Mouse (Mus musculus) stomach, postnatal 0 days (tissue): ENCODE measurements at regions not wholly inside any gene's neighbourhood (a gene's known extent, or its start where the extent isn't known, plus 50 kb on each side); places are given as distances from the start of the nearest gene placed in this dataset.

Experiments
- ATAC-seq: fragments of 200-750 bp; cut with Nextera tagmentation; 2 replicates; pipeline ENCODE4 v1.8.0; 2017; ENCODE audit not compliant: low FRiP score, low TSS enrichment
- DNase-seq: peaks from one replicate; pipeline ENCODE4 v3.0.0-alpha.2; 2016; ENCODE audit warnings: low spot score
- H3K27ac ChIP-seq: fragments of 300-500 bp; sonication (generic); replicated peaks from 2 replicates; pipeline ENCODE4 v1.5.1; 2014; ENCODE audit warnings: mild to moderate bottlenecking, control low read depth
- H3K27me3 ChIP-seq: fragments of 300-500 bp; sonication (generic); 2 replicates; pipeline ENCODE4 v1.6.1; 2014; ENCODE audit warnings: low read length; ENCODE audit not compliant: control insufficient read depth, insufficient read depth
- H3K36me3 ChIP-seq: fragments of 300-500 bp; sonication (generic); 2 replicates; pipeline ENCODE4 v1.6.1; 2014; ENCODE audit warnings: low read length, mixed read lengths; ENCODE audit not compliant: control insufficient read depth, insufficient read depth
- H3K4me1 ChIP-seq: fragments of 300-500 bp; sonication (generic); replicated peaks from 2 replicates; pipeline ENCODE4 v1.6.1; 2014; ENCODE audit warnings: antibody characterized with exemption; ENCODE audit not compliant: control insufficient read depth, insufficient read depth
- H3K4me2 ChIP-seq: fragments of 300-500 bp; sonication (generic); replicated peaks from 2 replicates; pipeline ENCODE4 v1.6.1; 2014; ENCODE audit warnings: low read depth, mild to moderate bottlenecking, control low read depth, moderate library complexity
- H3K4me3 ChIP-seq: fragments of 300-500 bp; sonication (generic); 2 replicates; pipeline ENCODE4 v1.5.1; 2014; ENCODE audit warnings: low read depth, low read length, control low read depth
- H3K9ac ChIP-seq: fragments of 300-500 bp; sonication (generic); 2 replicates; pipeline ENCODE4 v1.6.1; 2014; ENCODE audit warnings: mild to moderate bottlenecking, low read length, control low read depth, mixed read lengths
- H3K9me3 ChIP-seq: fragments of 300-500 bp; sonication (generic); 2 replicates; pipeline ENCODE4 v1.6.1; 2016; ENCODE audit warnings: low read length; ENCODE audit not compliant: control insufficient read depth
- CTCF ChIP-seq: IDR thresholded peaks from 2 replicates; pipeline ENCODE4 v1.5.1; 2016; ENCODE audit warnings: antibody characterized with exemption, low read depth, mild to moderate bottlenecking, moderate library complexity
- EP300 ChIP-seq: optimal IDR thresholded peaks from 2 replicates; pipeline ENCODE3; 2016; ENCODE audit warnings: antibody characterized with exemption
- WGBS: fragments of 180-500 bp; shearing (Covaris S2); extraction: QIAGEN DNeasy Blood & Tissue Kit; methylation state at CpG from one replicate; pipeline ENCODE4 v1.1.7; 2014; 5-methylcytosine and 5-hydroxymethylcytosine counted together

DNA sequence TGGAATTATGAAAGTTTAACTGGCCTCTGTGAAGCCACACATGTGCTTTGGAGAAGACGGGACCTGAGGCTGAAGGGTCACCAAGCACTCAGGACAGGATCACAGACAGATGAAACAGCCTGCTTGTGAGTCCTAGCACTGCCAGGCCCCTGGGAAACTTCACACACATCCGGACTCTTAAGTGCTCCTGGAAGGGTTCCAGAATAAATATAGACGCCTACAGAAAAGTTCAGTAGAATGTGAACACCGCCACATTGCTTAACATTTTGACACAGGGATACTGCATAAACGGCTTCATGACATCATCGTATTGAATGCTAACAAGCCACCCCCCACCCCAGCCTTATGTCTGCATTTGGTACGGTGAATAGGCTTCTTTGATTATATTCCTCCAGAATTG lies 87.3 kb upstream of the Cttnbp2 start:
- peak; percentile 19 for DNase-seq
- no peak; the same call in 1 of the 2 replicates for ATAC-seq
- no peak overlapping the region for H3K9ac ChIP-seq
- TF ChIP-seq EP300 (no peak), CTCF (no peak)
- peak overlapping the region; percentile 11; the same call in 1 of the 2 replicates for H3K4me2 ChIP-seq
- H3K27ac ChIP-seq, result no peak overlapping the region
- H3K4me1 ChIP-seq, result no peaks in the 10 kb centered on the region
- WGBS, result 20% methylated on average over 7 of the region's 7 CpGs
- H3K4me3 ChIP-seq, result no peak overlapping the region
- H3K27me3 ChIP-seq, result no peaks in the 10 kb centered on the region
- H3K9me3 ChIP-seq, result no peaks in the 10 kb centered on the region
- H3K36me3 ChIP-seq, result no peaks in the 10 kb centered on the region

GRCm38 (mm10) chr6:18621372-18622262 lies 107.0 kb upstream of the Cttnbp2 start:
- H3K27ac ChIP-seq, result no peak overlapping the region
- no peaks in the 10 kb centered on the region for H3K36me3 ChIP-seq
- no peaks in the 10 kb centered on the region for H3K4me1 ChIP-seq
- no peak overlapping the region for H3K4me3 ChIP-seq
- 73% methylated on average over 6 of the region's 6 CpGs for WGBS
- DNase-seq (no peak), ATAC-seq (no peak)
- TF ChIP-seq EP300 (no peak), CTCF (no peak)
- H3K4me2 ChIP-seq, result no peak overlapping the region
- H3K9me3 ChIP-seq, result no peaks in the 10 kb centered on the region
- no peaks in the 10 kb centered on the region for H3K27me3 ChIP-seq
- H3K9ac ChIP-seq, result no peak overlapping the region

GRCm38 (mm10) chr6:18628591-18628990 lies 113.9 kb upstream of the Cttnbp2 start:
- H3K27ac ChIP-seq, result no peak overlapping the region
- H3K4me1 ChIP-seq, result no peaks in the 10 kb centered on the region
- ATAC-seq, result no peak
- no peaks in the 10 kb centered on the region for H3K36me3 ChIP-seq
- H3K9ac ChIP-seq, result no peak overlapping the region
- TF ChIP-seq CTCF, result no peak
- TF ChIP-seq EP300, result no peak
- WGBS, result 59% methylated on average over 1 of the region's 1 CpGs
- no peak for DNase-seq
- H3K4me2 ChIP-seq, result no peak overlapping the region
- no peaks in the 10 kb centered on the region for H3K9me3 ChIP-seq
- no peak overlapping the region for H3K4me3 ChIP-seq
- no peaks in the 10 kb centered on the region for H3K27me3 ChIP-seq

GRCm38 (mm10) chr6:18633540-18634200 lies 119.0 kb upstream of the Cttnbp2 start:
- Histone ChIP-seq H3K9me3 (no peaks in the 10 kb centered on the region), H3K4me2 (no peak overlapping the region), H3K36me3 (no peaks in the 10 kb centered on the region), H3K4me3 (no peak overlapping the region), H3K9ac (no peak overlapping the region), H3K27me3 (no peaks in the 10 kb centered on the region), H3K4me1 (no peaks in the 10 kb centered on the region), H3K27ac (no peak overlapping the region)
- WGBS, result 72% methylated on average over 2 of the region's 2 CpGs
- no peak for ATAC-seq
- no peak for DNase-seq
- no peak for TF ChIP-seq EP300
- TF ChIP-seq CTCF, result no peak

DNA sequence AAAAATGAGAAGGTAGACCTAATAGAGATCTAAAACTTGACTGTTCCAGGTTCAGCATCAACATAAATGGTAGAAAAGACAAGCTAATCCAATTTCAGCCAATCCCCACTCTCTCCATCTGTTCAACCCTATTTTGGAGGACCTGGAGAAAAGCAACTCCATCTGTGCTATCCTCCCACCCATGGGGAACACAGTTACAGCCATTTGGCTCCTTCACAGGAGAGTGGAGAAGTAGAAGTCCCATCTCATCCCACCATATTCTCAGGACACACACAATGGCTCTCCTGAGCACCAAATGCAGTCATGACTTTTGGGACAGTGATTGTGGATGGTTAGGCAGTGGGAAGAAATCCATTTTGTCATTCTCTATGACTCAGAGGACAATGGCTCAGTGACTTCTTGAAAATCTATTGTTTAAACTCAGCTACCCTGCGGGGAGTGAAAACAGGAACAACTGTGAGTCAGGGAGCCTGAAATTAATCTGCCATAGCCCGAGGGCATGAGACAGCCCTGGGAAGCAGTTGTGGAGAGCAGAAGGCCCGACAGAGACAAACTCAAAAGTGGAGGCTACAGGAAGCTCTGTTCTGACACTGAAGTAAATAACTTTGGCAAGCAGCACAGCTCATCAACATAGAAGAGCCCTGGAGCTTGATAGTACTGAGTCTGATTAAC lies 125.2 kb upstream of the Cttnbp2 start:
- no peak for ATAC-seq

More for the DNA sequence above, 125.2 kb upstream of the Cttnbp2 start:
- Histone ChIP-seq H3K27me3 (no peaks in the 10 kb centered on the region), H3K36me3 (no peaks in the 10 kb centered on the region), H3K4me1 (no peaks in the 10 kb centered on the region), H3K4me3 (no peak overlapping the region), H3K27ac (no peak overlapping the region), H3K4me2 (no peak overlapping the region), H3K9ac (no peak overlapping the region), H3K9me3 (no peaks in the 10 kb centered on the region)
- DNase-seq, result no peak
- TF ChIP-seq CTCF (no peak), EP300 (no peak)
- WGBS, result 41% methylated on average over 3 of the region's 3 CpGs
